Mouse (Mus musculus) 3T3-L1 (cell line): Measurements from ENCODE around the gene Relch.
"Not testable (repeated sequence)": the region's sequence is repeated elsewhere in the genome, so short reads cannot be mapped to it uniquely, and the experiment has no call there.

ENCODE experiments used
- DNase-seq: peaks from one replicate; pipeline ENCODE4 v3.0.0-alpha.2; 2015; ENCODE audit warnings: low read depth, low spot score

Gene Relch

DNA sequence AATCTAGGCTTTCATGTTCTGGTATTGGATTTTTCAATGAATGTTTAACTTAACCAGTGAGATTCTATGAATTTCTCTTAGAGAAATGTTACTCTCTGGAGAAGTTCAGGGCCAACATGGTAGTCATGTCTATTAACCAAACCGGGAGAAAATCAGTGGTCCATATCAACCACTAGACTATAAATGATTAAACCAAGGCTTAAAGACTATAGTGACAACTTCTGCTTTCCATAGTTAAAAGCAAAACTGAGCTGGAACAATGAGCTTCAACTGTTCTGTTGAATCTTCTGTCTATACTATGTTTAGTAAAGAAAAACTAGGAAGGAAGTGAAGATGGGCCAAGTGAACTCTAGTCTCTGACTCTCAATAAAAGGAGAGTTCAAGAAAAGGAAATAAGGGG lies 82.8 kb downstream of the Relch start:
- no peak for DNase-seq

DNA sequence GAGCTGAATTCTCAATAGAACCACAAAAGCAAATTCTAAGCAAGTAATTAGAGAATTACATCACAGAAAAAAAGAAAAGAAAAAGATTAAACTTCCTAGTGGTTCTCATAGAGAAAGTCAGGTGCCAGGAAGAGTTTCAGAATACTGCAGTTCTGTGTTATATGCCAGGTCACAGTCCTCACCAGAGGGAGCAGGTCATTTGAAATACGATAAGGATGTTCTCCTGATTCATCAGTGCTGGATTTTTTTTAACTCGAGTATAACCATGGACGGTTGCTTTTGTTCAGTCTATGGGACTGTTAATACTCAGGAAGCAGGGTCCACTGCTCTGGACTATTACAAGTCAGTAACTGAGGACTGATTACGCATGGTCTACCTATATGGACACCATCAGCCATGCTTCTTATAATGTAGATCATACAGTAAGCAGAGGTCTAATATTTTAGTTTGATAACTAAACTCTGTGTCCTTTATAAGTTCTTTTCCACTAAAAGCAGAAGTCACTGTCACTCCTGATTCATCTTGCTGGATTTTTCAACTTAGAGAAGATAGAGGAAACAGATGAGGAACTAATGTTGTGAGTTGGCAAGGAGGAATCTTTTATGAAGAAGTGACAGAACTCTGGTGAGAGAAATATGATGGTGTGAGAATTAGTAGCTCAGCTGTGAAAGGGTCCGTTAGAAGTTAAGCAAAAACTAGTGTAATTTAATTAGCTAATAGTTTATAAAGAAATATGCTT lies 83.4 kb downstream of the Relch start:
- DNase-seq = no peak

DNA sequence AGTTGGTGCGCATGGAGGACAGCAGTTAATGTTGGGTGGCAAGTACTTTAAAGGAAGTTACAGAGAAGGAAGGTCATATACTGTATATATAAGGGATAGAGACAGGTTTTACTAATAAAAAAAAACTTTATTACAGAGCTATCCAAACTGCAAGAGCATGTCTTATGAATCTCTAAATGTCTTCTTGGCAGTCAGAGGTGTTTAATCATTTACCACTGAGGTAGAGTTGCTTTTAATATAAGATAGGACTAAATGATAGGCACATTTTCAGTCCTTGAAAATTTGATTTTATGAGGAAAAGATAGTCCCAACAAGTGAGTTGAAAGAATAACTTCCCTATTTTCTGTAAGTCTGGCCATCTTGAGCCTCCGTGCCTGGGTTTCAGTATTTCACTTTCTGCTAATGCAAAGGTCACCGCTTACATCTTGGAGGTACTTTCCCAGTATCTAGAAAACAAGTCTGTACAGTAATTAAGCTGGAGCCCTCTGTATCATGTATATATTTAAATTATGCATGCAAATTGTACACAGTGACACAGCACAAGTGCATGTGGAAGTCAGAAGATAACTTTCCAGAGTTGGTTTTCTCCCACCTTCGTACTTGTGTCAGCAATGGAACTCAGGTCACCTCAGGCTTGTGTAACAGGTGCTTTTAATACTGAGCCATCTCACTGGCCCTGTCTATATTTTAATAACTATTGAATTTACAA lies 84.6 kb downstream of the Relch start:
- DNase-seq = no peak

DNA sequence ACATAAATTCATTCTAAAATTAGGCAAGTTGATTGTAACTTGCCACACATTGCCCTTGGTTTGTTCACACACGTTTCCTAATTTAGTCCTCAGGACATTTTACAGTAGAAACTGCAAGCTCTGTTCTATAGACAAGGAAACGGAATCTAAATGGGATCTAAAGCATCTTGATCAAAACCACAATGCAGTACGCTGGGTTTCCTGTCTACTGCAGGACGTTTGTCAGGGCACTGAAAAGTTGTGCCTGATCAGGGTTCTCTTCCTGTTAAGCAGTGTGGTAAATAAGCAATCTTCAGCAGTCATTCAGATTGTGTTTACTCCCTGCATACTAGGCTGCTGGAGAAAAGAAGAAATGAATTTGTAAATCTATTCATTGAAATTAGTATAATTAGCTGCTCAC lies 88.5 kb downstream of the Relch start:
- DNase-seq = no peak

DNA sequence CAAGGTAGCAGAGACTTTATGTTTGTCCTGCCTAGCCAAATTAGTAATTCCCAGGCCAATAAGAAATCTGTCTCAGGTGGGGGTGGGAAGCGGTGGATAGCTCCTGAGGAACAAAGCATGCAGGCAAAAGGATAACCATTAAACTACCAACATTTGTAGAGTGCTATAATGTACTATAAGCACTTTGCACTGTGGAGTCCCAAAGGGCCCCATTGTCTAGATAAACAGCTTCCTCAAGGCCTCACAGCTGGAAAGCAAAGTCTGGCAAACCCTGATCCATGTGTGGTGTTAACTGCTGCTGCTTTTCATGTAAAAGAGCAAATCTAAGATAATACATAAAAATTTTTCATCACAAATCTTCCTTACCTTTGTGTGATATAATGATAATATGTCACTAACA lies 89.3 kb downstream of the Relch start:
- DNase-seq = no peak

DNA sequence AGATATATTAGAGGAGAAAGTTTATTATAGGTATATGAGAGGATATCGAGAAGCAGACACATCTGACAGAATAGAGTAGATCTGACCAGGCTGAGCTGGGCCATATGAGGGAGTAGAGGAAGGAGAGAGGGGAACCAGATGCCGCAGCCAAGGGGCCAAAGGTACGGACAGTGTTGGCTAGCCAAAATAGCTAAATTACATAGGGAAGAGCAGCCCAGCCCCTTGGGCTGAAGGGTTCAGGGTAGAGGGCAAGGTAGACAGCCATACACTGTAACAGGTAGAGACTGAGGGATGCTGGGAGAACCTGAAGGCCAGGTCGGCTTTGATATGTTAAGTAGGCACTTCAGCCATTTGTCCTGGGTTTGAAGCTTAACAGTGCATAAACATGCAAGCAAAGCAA lies 95.1 kb downstream of the Relch start:
- DNase-seq = no peak

DNA sequence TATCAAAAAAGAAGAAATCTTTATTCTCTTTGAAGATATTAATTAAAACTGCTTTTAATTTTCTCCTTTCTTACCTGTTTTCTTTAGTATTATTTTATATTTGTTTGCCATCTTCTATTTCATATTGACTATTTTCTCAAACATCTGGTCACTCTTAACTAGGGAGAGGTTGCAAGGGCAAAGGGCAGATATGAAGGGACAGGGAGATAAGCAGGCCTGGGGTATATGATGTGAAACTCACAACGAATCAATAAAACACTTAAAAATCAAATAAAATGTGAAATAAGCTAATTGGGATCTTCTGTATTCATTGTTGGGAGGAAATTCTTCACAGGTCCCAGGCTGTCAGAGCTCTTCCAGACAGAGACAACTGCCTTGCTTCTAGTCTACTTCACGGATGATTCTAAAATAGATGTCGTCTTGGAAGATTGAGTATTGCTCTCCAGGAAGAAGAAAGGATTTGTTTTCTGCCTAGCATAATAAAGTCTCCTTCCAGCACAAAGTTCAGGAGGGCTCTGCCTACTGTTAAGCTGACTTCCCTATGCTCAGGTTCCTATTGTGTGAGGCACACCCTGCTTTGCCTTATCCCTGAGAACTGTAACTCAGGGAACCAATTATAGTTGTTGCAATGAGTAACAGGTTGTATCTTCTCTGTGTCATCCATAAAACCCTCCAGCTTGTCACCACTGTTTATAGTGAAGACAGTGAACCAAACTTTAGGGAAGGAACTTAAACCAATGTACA lies 95.9 kb downstream of the Relch start:
- no peak for DNase-seq

DNA sequence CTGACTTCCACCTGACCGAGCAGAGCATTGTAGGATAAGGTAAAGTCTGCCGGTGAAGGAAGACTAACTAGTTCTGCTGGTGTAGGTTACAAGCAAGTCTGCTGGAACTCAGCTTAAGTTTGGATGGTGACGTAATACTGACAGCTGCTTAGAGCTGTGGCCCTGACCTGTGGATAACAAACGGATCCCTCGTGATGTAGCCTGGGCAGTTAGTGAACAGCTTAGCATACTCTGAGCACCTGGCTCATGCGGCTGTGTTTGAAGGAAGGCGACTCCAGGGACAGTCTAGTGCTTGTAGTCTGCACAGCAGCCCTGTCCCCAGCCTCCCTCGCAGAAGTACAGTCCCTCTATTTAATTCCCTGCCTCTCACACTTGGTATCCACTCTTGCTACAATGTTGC lies 101.9 kb downstream of the Relch start:
- DNase-seq = no peak

DNA sequence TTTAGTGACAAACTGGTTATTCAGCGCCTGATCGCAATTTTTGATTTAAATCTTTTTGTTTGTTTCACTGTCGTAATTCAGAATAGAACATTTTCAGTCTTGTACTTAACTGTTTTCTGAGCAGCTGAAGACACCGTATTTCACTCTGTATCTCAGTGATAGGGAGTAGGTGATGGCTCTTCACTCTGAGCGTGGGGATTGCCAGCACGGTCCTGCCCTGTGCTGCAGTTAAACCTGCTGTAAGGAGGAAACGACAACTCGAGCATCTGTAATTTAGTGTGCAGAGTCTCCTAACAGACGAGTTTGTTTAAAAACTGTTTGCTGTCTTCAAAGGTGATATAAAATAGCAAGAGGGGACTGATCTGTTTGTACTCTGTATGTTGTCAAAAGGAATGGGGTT lies 102.4 kb downstream of the Relch start:
- not testable (repeated sequence) for DNase-seq

DNA sequence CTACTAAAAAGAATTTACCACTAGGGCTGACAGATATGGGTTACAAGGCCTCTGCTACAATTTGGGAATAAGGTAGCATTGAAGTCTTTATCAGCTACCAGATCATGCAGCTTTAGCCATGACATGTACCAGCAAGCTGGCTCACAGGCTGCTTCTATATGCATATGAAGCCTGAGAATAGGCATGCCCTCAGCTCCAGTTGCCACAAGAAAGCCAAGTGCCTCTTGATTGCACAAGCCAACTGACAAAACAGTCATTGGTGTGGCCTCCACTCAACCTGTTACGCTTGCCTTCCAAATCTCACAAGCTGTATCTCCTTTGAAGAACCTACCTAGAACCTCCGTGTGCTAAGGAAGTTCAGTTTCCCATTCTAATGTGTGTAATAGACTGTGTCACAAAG lies 104.7 kb downstream of the Relch start:
- DNase-seq = no peak

DNA sequence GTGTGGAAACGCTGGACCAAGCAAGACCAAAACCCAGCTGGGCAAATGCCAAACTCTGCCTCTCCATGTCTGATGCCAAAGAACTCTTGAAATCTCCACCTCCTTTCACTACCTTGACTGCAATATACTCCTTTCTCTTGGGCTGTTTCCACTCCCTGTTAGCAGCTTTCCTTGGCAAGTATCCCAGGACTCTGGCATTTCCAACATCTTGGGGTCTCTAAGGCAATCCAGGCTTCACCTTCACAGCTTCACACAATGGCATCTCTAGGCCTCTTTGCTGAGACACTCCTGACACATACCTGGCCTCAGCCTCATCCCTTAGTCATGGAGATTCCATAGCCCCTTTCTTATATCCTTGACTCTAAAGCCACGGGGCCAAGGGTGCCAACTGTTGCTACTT lies 107.0 kb downstream of the Relch start:
- DNase-seq = no peak

DNA sequence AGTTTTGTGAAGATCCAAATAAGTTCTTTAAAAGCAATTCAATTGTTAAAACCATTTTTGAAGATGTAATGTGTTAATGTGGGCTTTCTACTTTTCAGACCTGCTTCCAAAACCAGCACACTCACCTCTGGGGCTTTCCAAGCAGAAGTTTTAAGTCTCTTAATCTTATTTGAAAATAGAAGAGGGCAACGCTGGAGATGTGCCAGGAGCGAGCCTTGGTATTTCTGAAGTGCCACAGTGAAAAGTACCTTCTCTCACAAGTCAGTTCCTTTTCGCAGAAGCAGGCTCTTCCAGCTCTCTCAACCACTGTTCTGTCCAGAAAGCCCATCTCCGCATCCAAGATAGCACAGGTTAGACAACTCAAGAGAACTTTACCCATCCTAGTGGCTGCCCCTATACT lies 112.8 kb downstream of the Relch start:
- DNase-seq = no peak

DNA sequence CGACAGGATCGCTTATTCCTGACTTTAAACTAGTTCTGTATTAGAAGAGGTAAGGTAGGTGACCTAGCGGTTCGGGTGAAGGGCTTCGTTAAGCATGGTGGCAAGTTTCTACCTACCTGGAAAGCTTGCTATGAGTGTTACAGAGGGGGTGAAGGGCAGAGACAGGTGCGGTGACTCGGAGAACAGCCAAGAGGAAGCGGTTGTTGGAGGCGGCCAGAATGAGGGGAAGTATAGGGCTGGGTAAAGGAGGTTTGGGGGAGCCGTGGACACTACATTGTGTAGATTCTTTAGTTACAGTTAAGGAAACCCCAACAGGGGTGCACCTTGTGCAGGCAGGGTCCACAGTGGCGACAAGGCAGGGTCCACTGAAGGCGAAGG lies 116.4 kb downstream of the Relch start:
- no peak for DNase-seq

DNA sequence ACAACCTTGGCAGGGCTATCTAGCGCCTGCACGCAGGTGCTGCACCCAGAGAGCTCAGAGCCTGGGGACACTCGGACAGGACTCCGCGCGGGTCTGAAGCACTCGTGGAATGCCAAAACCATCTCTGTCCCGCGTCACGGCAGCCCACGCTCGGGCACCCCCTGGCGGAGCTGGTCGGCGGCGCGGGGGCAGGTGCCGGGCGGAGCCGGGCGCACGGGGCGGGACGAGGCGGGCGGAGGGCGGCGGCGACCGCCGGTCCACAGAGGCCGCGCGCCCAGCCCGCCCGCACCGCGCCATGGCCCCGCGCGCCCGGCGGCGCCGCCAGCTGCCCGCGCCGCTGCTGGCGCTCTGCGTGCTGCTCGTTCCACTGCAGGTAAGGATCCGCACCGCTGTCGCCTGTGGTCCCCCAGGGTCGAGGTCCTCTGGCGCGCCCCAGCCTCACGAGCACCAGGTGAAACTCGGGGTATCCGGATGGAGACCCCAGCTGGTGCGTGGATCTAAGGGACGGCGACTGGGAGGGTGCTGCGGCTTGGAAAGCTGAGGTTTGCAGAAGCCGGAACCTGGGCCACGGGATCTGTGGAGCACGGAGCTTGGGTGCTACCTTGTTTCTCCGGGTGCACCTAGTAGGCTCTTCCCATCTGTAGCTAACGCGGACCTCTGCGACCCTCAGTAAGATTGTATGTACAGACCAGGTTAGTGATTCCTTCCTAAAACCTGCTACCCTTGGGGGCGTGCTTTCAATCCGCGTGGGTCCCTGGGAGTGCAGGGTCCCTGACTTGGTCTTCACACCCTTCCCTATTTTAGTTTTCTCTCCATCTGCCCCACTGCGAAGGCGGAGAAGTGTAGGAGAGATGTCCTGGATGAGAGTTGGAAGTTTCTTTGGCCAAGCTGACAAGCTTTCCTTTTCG lies 117.0 kb downstream of the Relch start, which contains the start of gene Tnfrsf11a:
Gene Tnfrsf11a, plus strand, starts transcription at position 262 of the 908 bp plus-strand sequence.
- DNase-seq = no peak

DNA sequence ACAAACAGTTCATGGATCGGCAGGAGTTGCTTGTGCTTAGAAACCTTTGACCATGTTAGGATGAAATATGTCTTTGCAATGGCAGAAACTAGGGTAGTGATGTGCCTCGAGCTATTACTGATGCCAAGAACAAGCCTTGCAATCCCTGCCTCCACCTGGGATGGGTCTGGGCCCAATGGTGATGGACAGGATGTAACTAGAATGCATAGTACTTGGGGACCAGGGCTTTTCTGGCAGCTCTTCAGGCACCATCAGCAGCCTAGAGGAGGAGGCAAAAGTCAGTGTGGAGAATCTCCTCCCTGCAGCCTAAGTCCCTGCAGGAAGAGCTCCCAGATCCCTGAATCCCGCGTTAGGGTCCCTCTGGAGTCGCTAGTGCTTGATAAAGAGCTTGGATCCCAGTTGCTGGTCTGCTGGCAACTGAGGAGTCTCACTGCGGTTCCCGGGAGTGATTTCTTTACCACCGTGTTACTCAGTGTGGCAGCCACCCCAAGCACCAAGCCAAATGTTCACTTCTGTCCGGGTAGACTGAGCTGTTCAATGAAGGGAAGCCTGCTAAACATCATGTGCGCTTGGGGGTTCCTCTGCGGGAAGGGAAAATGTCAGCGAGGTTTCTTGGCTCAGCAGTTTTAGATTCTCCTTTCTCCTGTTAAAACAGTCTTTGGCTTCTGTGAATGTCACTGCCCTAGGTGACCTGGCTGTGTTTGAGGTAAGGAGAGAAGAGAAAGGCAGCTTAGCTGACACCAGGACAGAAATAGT lies 117.9 kb downstream of the Relch start:
- no peak for DNase-seq

DNA sequence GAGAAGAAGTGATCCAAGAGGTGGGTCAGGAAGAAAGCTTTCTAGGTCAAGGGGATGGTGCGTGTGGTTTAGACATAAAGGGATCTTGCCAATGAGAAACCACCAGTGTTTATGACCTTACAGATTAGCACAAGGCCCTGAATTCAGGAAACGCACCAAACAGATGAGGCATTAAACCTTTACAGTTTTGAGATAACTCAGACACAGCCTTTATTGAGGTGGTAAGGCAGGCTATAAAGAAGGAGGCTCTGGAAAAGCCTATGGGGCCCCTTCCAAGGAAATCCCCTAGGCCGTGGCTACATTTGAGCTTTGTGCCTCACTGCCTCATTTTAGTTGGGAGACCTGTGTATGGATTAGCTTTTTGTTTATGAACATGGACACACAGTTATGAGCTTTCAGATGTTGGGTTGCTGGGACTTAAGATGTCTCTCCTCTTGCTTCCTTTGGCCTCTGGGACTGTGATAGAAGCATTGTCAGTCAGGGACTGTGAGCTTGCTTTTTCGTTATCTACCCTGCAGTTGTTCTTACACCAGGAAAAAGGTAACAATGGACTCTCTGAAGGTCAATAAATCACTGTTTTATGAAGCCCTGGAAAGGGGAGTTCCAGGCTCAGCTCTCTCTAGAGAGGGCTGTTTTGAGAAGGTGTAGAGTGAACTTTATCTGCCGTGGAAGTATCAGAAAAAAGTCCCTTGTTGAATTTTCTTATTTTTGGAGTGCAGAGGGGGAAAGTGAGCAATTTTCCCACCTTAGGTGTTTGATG lies 120.8 kb downstream of the Relch start:
- no peak for DNase-seq

DNA sequence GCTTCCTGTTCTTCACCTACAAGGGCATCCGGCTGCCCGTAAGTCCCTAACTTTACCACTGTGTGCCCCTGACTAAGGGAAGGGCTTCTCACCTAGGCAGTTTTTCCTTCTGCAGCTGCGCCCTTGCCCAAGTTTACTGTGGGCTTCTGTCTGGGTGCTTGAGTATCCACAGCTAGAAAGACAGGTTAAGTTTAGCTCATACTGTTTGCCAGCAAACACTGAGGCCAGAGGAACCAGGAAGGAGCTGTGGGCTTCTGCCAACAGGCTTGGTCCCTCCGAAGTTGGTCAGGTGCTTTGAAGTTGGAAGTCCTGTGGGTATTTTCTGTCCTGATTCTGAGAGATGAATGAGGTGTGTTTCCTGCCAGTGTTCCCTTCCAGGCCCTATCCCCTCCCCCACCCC lies 121.5 kb downstream of the Relch start:
- DNase-seq = no peak

DNA sequence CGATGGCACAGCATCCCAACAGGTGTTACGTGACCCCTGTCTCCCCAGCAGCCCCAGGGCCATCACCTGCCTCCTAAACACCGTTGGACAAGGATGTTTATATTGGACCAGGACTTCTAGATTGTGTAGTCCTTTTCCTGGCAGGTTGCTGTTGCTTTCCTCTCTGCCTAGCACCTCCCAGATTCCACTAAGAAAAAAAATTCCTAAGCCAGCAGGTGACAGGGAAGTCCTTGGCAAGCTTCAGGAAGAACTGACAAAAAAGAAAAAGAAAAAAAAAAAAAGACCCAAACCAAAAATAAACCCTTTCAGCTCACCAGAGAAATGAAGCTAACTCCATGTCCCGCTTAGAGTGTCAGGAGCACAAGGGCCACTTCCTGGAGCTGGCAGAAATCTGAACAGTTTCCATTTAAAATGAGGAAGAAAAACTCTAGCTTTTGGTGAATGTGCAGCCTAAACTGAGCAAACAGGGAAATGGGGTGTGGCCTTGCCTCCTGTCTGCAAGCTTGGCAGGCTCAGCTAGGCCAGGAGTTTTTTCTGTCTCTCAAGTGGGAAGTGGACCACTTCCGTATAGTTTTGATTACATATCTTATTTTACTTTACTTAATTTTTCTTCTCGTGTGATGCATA lies 123.2 kb downstream of the Relch start:
- no peak for DNase-seq

DNA sequence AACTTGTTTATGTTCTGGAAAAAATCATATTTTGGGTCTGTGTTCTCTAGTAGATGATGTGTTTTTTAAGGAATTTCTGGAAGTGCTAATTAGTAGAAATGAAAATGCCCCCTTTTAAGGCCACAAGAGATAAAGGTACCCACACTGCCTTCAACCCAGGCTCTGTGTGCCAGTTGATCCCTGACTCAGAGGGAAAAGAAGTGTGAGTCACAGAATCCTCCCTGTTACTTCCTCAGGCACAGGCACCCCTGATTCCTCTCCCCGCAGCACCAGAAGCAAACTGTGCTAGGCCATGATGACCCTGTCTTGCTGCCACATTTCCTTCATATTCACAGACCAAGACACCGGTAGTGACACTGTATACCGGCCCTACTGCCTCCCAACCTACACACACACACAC lies 126.4 kb downstream of the Relch start:
- peak; percentile 53 for DNase-seq

DNA sequence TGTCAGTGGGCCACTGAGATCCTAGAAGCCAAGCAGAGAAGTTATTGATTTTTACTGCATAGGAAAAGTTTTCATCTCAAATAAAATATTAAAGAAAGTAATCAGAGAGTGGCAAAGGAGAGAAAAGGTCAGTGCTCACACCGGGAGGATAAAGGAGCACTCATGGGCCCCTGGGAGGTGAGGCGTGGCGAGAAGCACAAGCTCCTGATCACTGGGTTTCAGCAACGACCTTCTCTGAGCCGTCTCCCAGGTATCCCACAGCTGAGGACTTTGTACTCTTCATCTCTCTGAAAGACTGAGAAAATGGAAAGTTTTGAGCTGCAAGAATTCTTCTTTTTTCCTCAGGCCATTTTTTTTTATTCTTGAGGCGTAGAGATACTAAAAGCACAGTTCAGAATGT lies 131.0 kb downstream of the Relch start:
- DNase-seq = no peak
